Mouse (Mus musculus): Measurements from ENCODE around the gene Zfhx3. TPM values are rescaled to one million over a fixed set of nuclear protein-coding genes. Genes with fewer than 3 reads are reported as not detected.

Zfhx3 gene
- 1.1 and 2.4 TPM in 2 replicates for polyA plus RNA-seq (2012; rRNA removed; ENCODE audit: low replicate concordance)

GRCm38 (mm10) chr8:107941922-107942694, at the start of gene Zfhx3:
Zfhx3 (plus strand) TSS chr8:107942644.

